Mouse (Mus musculus) embryonic facial prominence, embryonic 13.5 days (tissue): ENCODE measurements around the gene Stpg1. TPM values are rescaled to one million over a fixed set of nuclear protein-coding genes. Genes with fewer than 3 reads are reported as not detected.

Experiments used
- ATAC-seq: fragments of 200-750 bp; cut with Nextera tagmentation; 2 replicates; pipeline ENCODE4 v1.8.0; 2017; ENCODE audit warnings: low read depth; ENCODE audit not compliant: insufficient number of reproducible peaks, insufficient read depth, low FRiP score, low TSS enrichment
- H3K27ac ChIP-seq: fragments of 300-500 bp; sonication (generic); 2 replicates; pipeline ENCODE4 v1.5.1; 2015; ENCODE audit warnings: moderate library complexity, mild to moderate bottlenecking, inconsistent platforms
- H3K27me3 ChIP-seq: fragments of 300-500 bp; sonication (generic); 2 replicates; pipeline ENCODE4 v1.6.1; 2015; ENCODE audit warnings: mild to moderate bottlenecking, inconsistent platforms
- H3K36me3 ChIP-seq: fragments of 300-500 bp; sonication (generic); 2 replicates; pipeline ENCODE4 v1.6.1; 2015; ENCODE audit warnings: mild to moderate bottlenecking, inconsistent platforms
- H3K4me1 ChIP-seq: fragments of 300-500 bp; sonication (generic); 2 replicates; pipeline ENCODE4 v1.6.1; 2015; ENCODE audit warnings: inconsistent platforms
- H3K4me2 ChIP-seq: fragments of 300-500 bp; sonication (generic); 2 replicates; pipeline ENCODE4 v1.6.1; 2015; ENCODE audit warnings: moderate library complexity, mild to moderate bottlenecking, inconsistent platforms
- H3K4me3 ChIP-seq: fragments of 300-500 bp; sonication (generic); 2 replicates; pipeline ENCODE4 v1.5.1; 2015; ENCODE audit warnings: mild to moderate bottlenecking, inconsistent platforms
- H3K9ac ChIP-seq: fragments of 300-500 bp; sonication (generic); 2 replicates; pipeline ENCODE4 v1.6.1; 2015; ENCODE audit warnings: mild to moderate bottlenecking, inconsistent platforms
- H3K9me3 ChIP-seq: fragments of 300-500 bp; sonication (generic); 2 replicates; pipeline ENCODE4 v1.6.1; 2016; ENCODE audit warnings: inconsistent platforms
- WGBS: fragments of 180-500 bp; shearing (Covaris S2); methylation state at CpG from one replicate; pipeline ENCODE4 v1.1.7; 2015; ENCODE audit warnings: mixed read lengths; 5-methylcytosine and 5-hydroxymethylcytosine counted together
- polyA plus RNA-seq: library from polyadenylated mRNA; unstranded; fragments of >200 nt; fragmentation: Nextera tagmentation; extraction: Ambion mirVana; gene quantifications from 2 replicates; pipeline ENCODE4 v1.2.1, GENCODE M21; 2015

Gene Stpg1
- polyA plus RNA-seq, result 0.21 TPM in 1 of 2 replicates, not detected in the other

- H3K4me1 ChIP-seq, result peaks cover 14% of the 10 kb centered on the region
- under 1% methylated on average over 53 of the region's 53 CpGs for WGBS
- no peaks in the 10 kb centered on the region for H3K9me3 ChIP-seq
- 0 out of 2 replicates have a peak within 1 kb of the TSS, but pooled peaks have one; percentile 39 for H3K27ac ChIP-seq
- peak within 1 kb of the TSS; percentile 93 for H3K4me2 ChIP-seq
- H3K27me3 ChIP-seq, result peaks cover 9% of the 10 kb centered on the region
- peak within 1 kb of the TSS; percentile 75 for H3K4me3 ChIP-seq
- H3K9ac ChIP-seq, result peak within 1 kb of the TSS; percentile 67
- no peaks in the 10 kb centered on the region for H3K36me3 ChIP-seq
- peak; percentile 92 for ATAC-seq
Observed at GRCm38 (mm10) chr4:135494521-135495396, at the start of gene Stpg1, which contains the start of gene Nipal3. Stpg1 (plus strand) TSS chr4:135494790. Nipal3 (minus strand) TSS chr4:135495038.

- H3K27ac ChIP-seq, result no peak overlapping the region; the same call in 1 of the 2 replicates
- WGBS, result 48% methylated on average over 18 of the region's 18 CpGs
- no peaks in the 10 kb centered on the region for H3K9me3 ChIP-seq
- H3K4me1 ChIP-seq, result peaks cover 12% of the 10 kb centered on the region
- no peak overlapping the region for H3K4me3 ChIP-seq
- no peaks in the 10 kb centered on the region for H3K36me3 ChIP-seq
- peak overlapping the region; percentile 43 for H3K4me2 ChIP-seq
- H3K27me3 ChIP-seq, result no peaks in the 10 kb centered on the region
- ATAC-seq, result no peak
- H3K9ac ChIP-seq, result peak overlapping the region; percentile 11; the same call in 1 of the 2 replicates
Observed at GRCm38 (mm10) chr4:135451360-135452015, 43.1 kb upstream of the Stpg1 start.

GRCm38 (mm10) chr4:135453164-135453563, 41.4 kb upstream of the Stpg1 start:
- Histone ChIP-seq H3K4me2 (no peak overlapping the region), H3K9ac (0 out of 2 replicates have a peak overlapping the region, but pooled peaks have one; percentile 32), H3K4me3 (no peak overlapping the region), H3K27ac (no peak overlapping the region; the same call in 1 of the 2 replicates), H3K36me3 (no peaks in the 10 kb centered on the region), H3K9me3 (no peaks in the 10 kb centered on the region), H3K27me3 (no peaks in the 10 kb centered on the region), H3K4me1 (peaks cover 12% of the 10 kb centered on the region)
- no peak for ATAC-seq
- 51% methylated on average over 6 of the region's 6 CpGs for WGBS

GRCm38 (mm10) chr4:135453572-135453971, 41.0 kb upstream of the Stpg1 start:
- H3K4me2 ChIP-seq, result no peak overlapping the region
- H3K9ac ChIP-seq, result 0 out of 2 replicates have a peak overlapping the region, but pooled peaks have one; percentile 32
- H3K27me3 ChIP-seq, result no peaks in the 10 kb centered on the region
- H3K36me3 ChIP-seq, result no peaks in the 10 kb centered on the region
- no peak overlapping the region for H3K4me3 ChIP-seq
- H3K27ac ChIP-seq, result no peak overlapping the region
- H3K4me1 ChIP-seq, result peaks cover 12% of the 10 kb centered on the region
- no peaks in the 10 kb centered on the region for H3K9me3 ChIP-seq
- no peak for ATAC-seq
- WGBS, result 71% methylated on average over 12 of the region's 12 CpGs

GRCm38 (mm10) chr4:135463406-135463805, 31.2 kb upstream of the Stpg1 start:
- H3K4me1 ChIP-seq, result no peaks in the 10 kb centered on the region
- no peak overlapping the region for H3K27ac ChIP-seq
- H3K4me3 ChIP-seq, result no peak overlapping the region
- no peaks in the 10 kb centered on the region for H3K36me3 ChIP-seq
- H3K4me2 ChIP-seq, result no peak overlapping the region
- no peak overlapping the region for H3K9ac ChIP-seq
- no peak for ATAC-seq
- H3K9me3 ChIP-seq, result no peaks in the 10 kb centered on the region; the same call in 1 of the 2 replicates
- no peaks in the 10 kb centered on the region for H3K27me3 ChIP-seq
- WGBS, result 90% methylated on average over 11 of the region's 11 CpGs

- Histone ChIP-seq H3K4me1 (peaks cover 8% of the 10 kb centered on the region; the same call in 1 of the 2 replicates), H3K4me2 (no peak overlapping the region), H3K9me3 (no peaks in the 10 kb centered on the region), H3K27ac (no peak overlapping the region), H3K9ac (no peak overlapping the region), H3K36me3 (no peaks in the 10 kb centered on the region), H3K27me3 (no peaks in the 10 kb centered on the region), H3K4me3 (no peak overlapping the region)
- WGBS, result 86% methylated on average over 10 of the region's 10 CpGs
- ATAC-seq, result no peak
Observed at GRCm38 (mm10) chr4:135477851-135478250, 16.7 kb upstream of the Stpg1 start.

- ATAC-seq, result no peak
- 71% methylated on average over 9 of the region's 9 CpGs for WGBS
- H3K27ac ChIP-seq, result no peak overlapping the region
Observed at GRCm38 (mm10) chr4:135480370-135480769, 14.2 kb upstream of the Stpg1 start.

GRCm38 (mm10) chr4:135485086-135485485, 9.5 kb upstream of the Stpg1 start:
- WGBS, result 75% methylated on average over 10 of the region's 10 CpGs
- H3K4me3 ChIP-seq, result no peak overlapping the region

More at GRCm38 (mm10) chr4:135480370-135480769, 14.2 kb upstream of the Stpg1 start:
- H3K4me2 ChIP-seq, result no peak overlapping the region
- H3K9me3 ChIP-seq, result no peaks in the 10 kb centered on the region
- H3K4me3 ChIP-seq, result no peak overlapping the region
- H3K36me3 ChIP-seq, result no peaks in the 10 kb centered on the region
- H3K27me3 ChIP-seq, result no peaks in the 10 kb centered on the region
- H3K4me1 ChIP-seq, result peaks cover 8% of the 10 kb centered on the region; the same call in 1 of the 2 replicates
- H3K9ac ChIP-seq, result no peak overlapping the region

GRCm38 (mm10) chr4:135486352-135486751, 8.2 kb upstream of the Stpg1 start:
- 0 out of 2 replicates have a peak, but pooled peaks cover 6% of the 10 kb centered on the region for H3K36me3 ChIP-seq
- no peaks in the 10 kb centered on the region for H3K9me3 ChIP-seq
- H3K9ac ChIP-seq, result no peak overlapping the region
- no peak overlapping the region for H3K4me2 ChIP-seq
- H3K4me3 ChIP-seq, result no peak overlapping the region
- no peak overlapping the region for H3K27ac ChIP-seq
- WGBS, result 86% methylated on average over 11 of the region's 11 CpGs
- no peaks in the 10 kb centered on the region for H3K4me1 ChIP-seq
- no peaks in the 10 kb centered on the region for H3K27me3 ChIP-seq
- ATAC-seq, result no peak

More at GRCm38 (mm10) chr4:135485086-135485485, 9.5 kb upstream of the Stpg1 start:
- Histone ChIP-seq H3K27ac (no peak overlapping the region), H3K9ac (no peak overlapping the region), H3K4me2 (no peak overlapping the region), H3K36me3 (0 out of 2 replicates have a peak, but pooled peaks cover 6% of the 10 kb centered on the region), H3K9me3 (no peaks in the 10 kb centered on the region), H3K4me1 (peaks cover 8% of the 10 kb centered on the region; the same call in 1 of the 2 replicates), H3K27me3 (no peaks in the 10 kb centered on the region)
- ATAC-seq, result no peak

- H3K27ac ChIP-seq, result no peak overlapping the region
Observed at GRCm38 (mm10) chr4:135489256-135489655, 5.3 kb upstream of the Stpg1 start.

GRCm38 (mm10) chr4:135493271-135493670, 1.3 kb upstream of the Stpg1 start:
- H3K36me3 ChIP-seq, result 0 out of 2 replicates have a peak, but pooled peaks cover 6% of the 10 kb centered on the region
- peak overlapping the region; percentile 93 for H3K4me2 ChIP-seq
- H3K9ac ChIP-seq, result no peak overlapping the region
- peaks cover 9% of the 10 kb centered on the region for H3K27me3 ChIP-seq
- no peak overlapping the region for H3K27ac ChIP-seq
- peak overlapping the region; percentile 75 for H3K4me3 ChIP-seq
- H3K9me3 ChIP-seq, result no peaks in the 10 kb centered on the region
- peaks cover 14% of the 10 kb centered on the region for H3K4me1 ChIP-seq
- WGBS, result 55% methylated on average over 4 of the region's 4 CpGs
- no peak for ATAC-seq

More at GRCm38 (mm10) chr4:135489256-135489655, 5.3 kb upstream of the Stpg1 start:
- Histone ChIP-seq H3K9ac (no peak overlapping the region), H3K36me3 (0 out of 2 replicates have a peak, but pooled peaks cover 6% of the 10 kb centered on the region), H3K4me3 (no peak overlapping the region), H3K4me1 (peaks cover 7% of the 10 kb centered on the region), H3K27me3 (no peaks in the 10 kb centered on the region), H3K4me2 (no peak overlapping the region), H3K9me3 (no peaks in the 10 kb centered on the region)
- ATAC-seq, result no peak
- 89% methylated on average over 7 of the region's 7 CpGs for WGBS
